Comparison of ENCODE assay signal across 17 mouse cellular contexts in genomic region chr6:144452200-144452977, GRCm38 (mm10).
DNase-seq lines count a peak whose midpoint lies in the region; ATAC-seq and TF ChIP-seq lines count a peak whose summit lies in the region.
"Had no signal": no experiment of that assay in that cellular context is flagged by ENCODE, and none has a peak within 500 bp of the region (broad histone marks: within the 10 kb centered on the region; RNA-seq: fewer than 3 reads in every experiment).

No protein-coding gene starts in this region.

- no peaks in the 10 kb centered on the region for H3K36me3 ChIP-seq in hindbrain, postnatal 0 days (ENCODE audit: insufficient read depth, low read length)
- no peaks in the 10 kb centered on the region for H3K36me3 ChIP-seq in hindbrain, embryonic 13.5 days
- H3K36me3 ChIP-seq in hindbrain, embryonic 11.5 days (ENCODE audit: control insufficient read depth, insufficient read depth, low read length) = no peaks in the 10 kb centered on the region
- H3K36me3 ChIP-seq: embryonic facial prominence, embryonic 15.5 days; midbrain, embryonic 13.5 days had no signal

- no peak overlapping the region for H3K4me3 ChIP-seq in hindbrain, postnatal 0 days (ENCODE audit: low read length)
- H3K4me3 ChIP-seq in hindbrain, embryonic 13.5 days = no peak overlapping the region
- H3K4me3 ChIP-seq in left cerebral cortex, adult 2 months = no peak overlapping the region
- H3K4me3 ChIP-seq in hindbrain, embryonic 11.5 days (ENCODE audit: low read depth, low read length) = no peak overlapping the region
- H3K4me3 ChIP-seq: embryonic facial prominence, embryonic 15.5 days; midbrain, embryonic 13.5 days had no signal

- no peak overlapping the region for H3K27ac ChIP-seq in hindbrain, postnatal 0 days
- no peak overlapping the region for H3K27ac ChIP-seq in hindbrain, embryonic 13.5 days
- no peak overlapping the region for H3K27ac ChIP-seq in left cerebral cortex, adult 2 months
- no peak overlapping the region for H3K27ac ChIP-seq in hindbrain, embryonic 11.5 days (ENCODE audit: low read depth, low read length)
- H3K27ac ChIP-seq: embryonic facial prominence, embryonic 15.5 days; midbrain, embryonic 13.5 days had no signal

- intact Hi-C loops in left cerebral cortex, adult 2 months (cut with DNase I) = loop anchor here (2.0 kb wide), 1 partner anchor 364 kb away; no protein-coding TSS in a partner anchor

- TF ChIP-seq CTCF in hindbrain, postnatal 0 days (IDR thresholded peaks at IDR 0.05; ENCODE audit: low read depth) = no peak
- TF ChIP-seq CTCF in left cerebral cortex, adult 2 months (IDR thresholded peaks at IDR 0.05) = no peak

- DNase-seq in hindbrain, postnatal 0 days (ENCODE audit: low spot score) = peak; percentile 34
- peak; percentile 56 to 66 for DNase-seq in frontal cortex, postnatal 36 days (ENCODE audit: low spot score in 2 of 2)
- peak; percentile 28 to 49 for DNase-seq in left cerebral cortex, adult 2 months (ENCODE audit: extremely low spot score in 1 of 2, low spot score in 2 of 2)
- DNase-seq in right cerebral cortex, postnatal 36 days (ENCODE audit: low spot score in 2 of 2) = peak; percentile 40 to 45
- DNase-seq in hindbrain, embryonic 11.5 days (ENCODE audit: low spot score) = no peak
- no peak for DNase-seq in kidney, adult 18-20 months
- DNase-seq: adrenal gland, adult 2 months; cerebellum, adult 11 months; gastrocnemius, postnatal 25 days; kidney, adult 9 months; lung, postnatal 10 days; thymus, adult 2 months had no signal

- H3K9me3 ChIP-seq in hindbrain, postnatal 0 days (ENCODE audit: low read length) = no peaks in the 10 kb centered on the region
- no peaks in the 10 kb centered on the region for H3K9me3 ChIP-seq in hindbrain, embryonic 13.5 days
- no peaks in the 10 kb centered on the region for H3K9me3 ChIP-seq in hindbrain, embryonic 11.5 days (ENCODE audit: control insufficient read depth, low read length)
- H3K9me3 ChIP-seq: embryonic facial prominence, embryonic 15.5 days; midbrain, embryonic 13.5 days had no signal

- H3K27me3 ChIP-seq in hindbrain, postnatal 0 days (ENCODE audit: insufficient read depth, low read length) = 0 out of 2 replicates have a peak, but pooled peaks cover 3% of the 10 kb centered on the region
- H3K27me3 ChIP-seq in hindbrain, embryonic 13.5 days = peaks cover 5% of the 10 kb centered on the region; the same call in 1 of the 2 replicates
- H3K27me3 ChIP-seq in hindbrain, embryonic 11.5 days (ENCODE audit: control insufficient read depth, insufficient read depth, low read length) = no peaks in the 10 kb centered on the region
- H3K27me3 ChIP-seq: embryonic facial prominence, embryonic 15.5 days; midbrain, embryonic 13.5 days had no signal

- no peak for ATAC-seq in hindbrain, postnatal 0 days
- ATAC-seq in hindbrain, embryonic 13.5 days (ENCODE audit: low FRiP score) = no peak
- no peak for ATAC-seq in hindbrain, embryonic 11.5 days (ENCODE audit: low FRiP score)
- no peak for ATAC-seq in megakaryocyte-erythroid progenitor cell, adult 5-6 weeks (replicated peaks; ENCODE audit: low FRiP score, low TSS enrichment, poor library complexity, severe bottlenecking)
- ATAC-seq: midbrain, embryonic 13.5 days; Patski had no signal

- no peak overlapping the region for H3K9ac ChIP-seq in hindbrain, postnatal 0 days (replicated peaks; ENCODE audit: low read length)
- no peak overlapping the region for H3K9ac ChIP-seq in hindbrain, embryonic 13.5 days
- no peak overlapping the region for H3K9ac ChIP-seq in hindbrain, embryonic 11.5 days (ENCODE audit: low read depth, low read length)
- H3K9ac ChIP-seq: embryonic facial prominence, embryonic 15.5 days; midbrain, embryonic 13.5 days had no signal

- peaks cover 4% of the 10 kb centered on the region; the same call in 1 of the 2 replicates for H3K4me1 ChIP-seq in hindbrain, postnatal 0 days (ENCODE audit: insufficient read depth, low read length)
- peaks cover 19% of the 10 kb centered on the region for H3K4me1 ChIP-seq in hindbrain, embryonic 13.5 days (replicated peaks)
- H3K4me1 ChIP-seq in hindbrain, embryonic 11.5 days (replicated peaks; ENCODE audit: control insufficient read depth, insufficient read depth, low read length) = 0 out of 2 replicates have a peak, but pooled peaks cover 5% of the 10 kb centered on the region
- H3K4me1 ChIP-seq: embryonic facial prominence, embryonic 15.5 days had no signal

- H3K4me2 ChIP-seq in hindbrain, postnatal 0 days (ENCODE audit: low read depth, low read length) = no peak overlapping the region
- H3K4me2 ChIP-seq in hindbrain, embryonic 13.5 days = no peak overlapping the region
- H3K4me2 ChIP-seq in hindbrain, embryonic 11.5 days (replicated peaks; ENCODE audit: low read depth, low read length) = no peak overlapping the region
- H3K4me2 ChIP-seq: embryonic facial prominence, embryonic 15.5 days; midbrain, embryonic 13.5 days had no signal

- WGBS in hindbrain, postnatal 0 days = 53% methylated on average over 11 of the region's 11 CpGs
- 64% methylated on average over 11 of the region's 11 CpGs for WGBS in hindbrain, embryonic 13.5 days
- 75% methylated on average over 11 of the region's 11 CpGs for WGBS in hindbrain, embryonic 11.5 days

Comparison
In these comparisons a context has a peak if more than half of its experiments do, and no peak if none do; other contexts are left out.
1. DNase-seq: peak in hindbrain, postnatal 0 days (single experiment), frontal cortex, postnatal 36 days (2 of 2), left cerebral cortex, adult 2 months (2 of 2) and right cerebral cortex, postnatal 36 days (2 of 2); none in hindbrain, embryonic 11.5 days (single experiment) and kidney, adult 18-20 months (single experiment).